Mouse (Mus musculus): ENCODE results near the gene Ucn3.

Ucn3 gene

GRCm38 (mm10) chr13:3892601-3893000 is 52.5 kb downstream of the Ucn3 start:
- DNase-seq (ENCODE audit: low read depth, low spot score), result no peak

GRCm38 (mm10) chr13:3891479-3892087 is 53.6 kb downstream of the Ucn3 start:
- no peak for DNase-seq (ENCODE audit: low read depth, low spot score)
